Mouse (Mus musculus): Measurements from ENCODE around the gene Kctd8. TPM values are rescaled to one million over a fixed set of nuclear protein-coding genes. Genes with fewer than 3 reads are reported as not detected.

Kctd8 gene
- polyA plus RNA-seq, 1 experiment from 2014 or later: 1.7 TPM

- no peak overlapping the region for H3K27ac ChIP-seq (replicated peaks)
- H3K9me3 ChIP-seq (ENCODE audit: control insufficient read depth, low read length): no peaks in the 10 kb centered on the region
- 69% methylated on average over 2 of the region's 2 CpGs for WGBS
- no peak for TF ChIP-seq EP300 (optimal IDR thresholded peaks at IDR 0.05)
- no peak for TF ChIP-seq CTCF (IDR thresholded peaks at IDR 0.05; ENCODE audit: low read depth)
- DNase-seq (ENCODE audit: low spot score) (no peak), ATAC-seq (ENCODE audit: low FRiP score, low TSS enrichment) (no peak)
- no peaks in the 10 kb centered on the region for H3K4me1 ChIP-seq (replicated peaks; ENCODE audit: control insufficient read depth, insufficient read depth)
- H3K27me3 ChIP-seq (ENCODE audit: control insufficient read depth, insufficient read depth, low read length): no peaks in the 10 kb centered on the region
- no peak overlapping the region for H3K4me3 ChIP-seq (ENCODE audit: low read depth, low read length)
- H3K4me2 ChIP-seq (replicated peaks; ENCODE audit: low read depth): no peak overlapping the region
- H3K9ac ChIP-seq (ENCODE audit: low read length): no peak overlapping the region
- no peaks in the 10 kb centered on the region for H3K36me3 ChIP-seq (ENCODE audit: control insufficient read depth, insufficient read depth, low read length)
Observed at GRCm38 (mm10) chr5:69145827-69146226, 195.7 kb downstream of the Kctd8 start.

GRCm38 (mm10) chr5:69141082-69141481 lies 200.4 kb downstream of the Kctd8 start:
- Histone ChIP-seq H3K27me3 (ENCODE audit: control insufficient read depth, insufficient read depth, low read length) (no peaks in the 10 kb centered on the region), H3K4me1 (replicated peaks; ENCODE audit: control insufficient read depth, insufficient read depth) (no peaks in the 10 kb centered on the region), H3K27ac (replicated peaks) (no peak overlapping the region), H3K9ac (ENCODE audit: low read length) (no peak overlapping the region), H3K36me3 (ENCODE audit: control insufficient read depth, insufficient read depth, low read length) (no peaks in the 10 kb centered on the region), H3K4me3 (ENCODE audit: low read depth, low read length) (no peak overlapping the region), H3K4me2 (replicated peaks; ENCODE audit: low read depth) (no peak overlapping the region), H3K9me3 (ENCODE audit: control insufficient read depth, low read length) (no peaks in the 10 kb centered on the region)
- TF ChIP-seq CTCF (IDR thresholded peaks at IDR 0.05; ENCODE audit: low read depth) (no peak), EP300 (optimal IDR thresholded peaks at IDR 0.05) (no peak)
- no peak for DNase-seq (ENCODE audit: low spot score)
- ATAC-seq (ENCODE audit: low FRiP score, low TSS enrichment): no peak
- 85% methylated on average over 4 of the region's 4 CpGs for WGBS

DNA sequence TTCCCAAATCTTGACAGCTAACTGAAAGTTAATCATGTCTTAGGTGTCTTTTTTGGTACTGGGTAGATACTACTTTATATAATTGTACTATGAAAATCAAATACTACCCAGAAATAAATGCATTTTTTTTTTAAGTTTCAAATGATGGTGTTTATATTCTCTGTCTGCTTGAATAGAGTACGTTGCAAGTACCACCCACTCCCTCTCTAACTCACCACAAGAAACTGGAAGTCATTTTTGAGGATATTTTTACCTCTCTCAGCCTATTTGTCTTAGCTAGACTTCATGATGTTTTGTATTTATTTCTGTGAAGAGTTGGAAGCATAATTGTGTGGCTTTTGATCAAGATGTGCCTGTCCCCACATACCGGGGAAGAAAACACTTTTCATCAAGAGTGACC lies 232.8 kb downstream of the Kctd8 start:
- DNase-seq (ENCODE audit: low spot score): no peak
- no peaks in the 10 kb centered on the region for H3K36me3 ChIP-seq (ENCODE audit: control insufficient read depth, insufficient read depth, low read length)
- no peak overlapping the region for H3K27ac ChIP-seq (replicated peaks)
- no peaks in the 10 kb centered on the region for H3K4me1 ChIP-seq (replicated peaks; ENCODE audit: control insufficient read depth, insufficient read depth)
- no peak for ATAC-seq (ENCODE audit: low FRiP score, low TSS enrichment)
- H3K27me3 ChIP-seq (ENCODE audit: control insufficient read depth, insufficient read depth, low read length): no peaks in the 10 kb centered on the region
- H3K4me3 ChIP-seq (ENCODE audit: low read depth, low read length): no peak overlapping the region
- no peaks in the 10 kb centered on the region for H3K9me3 ChIP-seq (ENCODE audit: control insufficient read depth, low read length)
- no peak overlapping the region for H3K4me2 ChIP-seq (replicated peaks; ENCODE audit: low read depth)
- H3K9ac ChIP-seq (ENCODE audit: low read length): no peak overlapping the region
- WGBS: 75% methylated on average over 2 of the region's 2 CpGs
- no peak for TF ChIP-seq CTCF (IDR thresholded peaks at IDR 0.05; ENCODE audit: low read depth)
- no peak for TF ChIP-seq EP300 (optimal IDR thresholded peaks at IDR 0.05)

GRCm38 (mm10) chr5:69088912-69089311 lies 252.6 kb downstream of the Kctd8 start:
- H3K9me3 ChIP-seq (ENCODE audit: control insufficient read depth, low read length): no peaks in the 10 kb centered on the region
- DNase-seq (ENCODE audit: low spot score) (no peak), ATAC-seq (ENCODE audit: low FRiP score, low TSS enrichment) (no peak)
- TF ChIP-seq CTCF (IDR thresholded peaks at IDR 0.05; ENCODE audit: low read depth): no peak
- no peak for TF ChIP-seq EP300 (optimal IDR thresholded peaks at IDR 0.05)
- H3K9ac ChIP-seq (ENCODE audit: low read length): no peak overlapping the region
- no peaks in the 10 kb centered on the region for H3K36me3 ChIP-seq (ENCODE audit: control insufficient read depth, insufficient read depth, low read length)
- H3K4me2 ChIP-seq (replicated peaks; ENCODE audit: low read depth): no peak overlapping the region
- H3K4me3 ChIP-seq (ENCODE audit: low read depth, low read length): no peak overlapping the region
- no peaks in the 10 kb centered on the region for H3K4me1 ChIP-seq (replicated peaks; ENCODE audit: control insufficient read depth, insufficient read depth)
- no peaks in the 10 kb centered on the region for H3K27me3 ChIP-seq (ENCODE audit: control insufficient read depth, insufficient read depth, low read length)
- no peak overlapping the region for H3K27ac ChIP-seq (replicated peaks)

Small RNAs within 50 kb of the gene (microRNA-seq; reads per million reads assigned to microRNA genes)
- not detected for gene Gm24368

Other genes starting within 250 kb of the Kctd8 start
- gene Yipf7, start 201.0 kb upstream of the Kctd8 start, polyA plus RNA-seq (2015; fragmentation: Nextera tagmentation; extraction: Ambion mirVana): 0.07 TPM in 1 of 2 replicates, not detected in the other
- 17.7 and 20.3 TPM in 2 replicates for gene Guf1, start 215.2 kb upstream of the Kctd8 start, polyA plus RNA-seq (2015; fragmentation: Nextera tagmentation; extraction: Ambion mirVana)

Data from stomach, postnatal 0 days (tissue).